Mouse (Mus musculus) heart, adult 2 months (tissue): Measurements from ENCODE around the gene Pdzd11.

Experiments
- CTCF ChIP-seq: fragments of 200-600 bp; IDR thresholded peaks from 2 replicates; pipeline ENCODE4 v1.8.1; 2022; ENCODE audit warnings: antibody characterized with exemption, mild to moderate bottlenecking, moderate library complexity
- POLR2A ChIP-seq: fragments of 200-500 bp; IDR thresholded peaks from 2 replicates; pipeline ENCODE4 v1.6.1; 2011; ENCODE audit warnings: mild to moderate bottlenecking, low read depth, low read length, control low read depth; ENCODE audit not compliant: insufficient read depth

DNA sequence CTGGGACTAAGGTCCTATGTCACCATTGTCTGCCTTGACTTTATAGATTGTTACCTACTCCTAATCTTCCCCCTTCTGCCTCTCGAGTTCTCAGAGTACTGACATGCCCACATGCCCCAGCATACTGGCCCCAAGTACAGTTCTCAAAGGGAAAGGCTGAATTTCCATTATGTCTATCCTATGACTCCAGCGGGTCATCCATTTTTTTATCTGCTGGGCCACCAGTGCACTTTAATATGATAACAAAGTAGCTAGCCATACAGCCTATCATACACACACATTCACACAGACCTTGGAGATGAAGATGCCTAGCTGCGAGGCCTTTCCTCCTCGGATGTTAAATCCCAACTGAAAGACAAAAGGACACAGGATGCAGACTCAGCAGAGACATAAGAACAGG, 2.1 kb downstream of the Pdzd11 start:
- TF ChIP-seq CTCF (no peak), POLR2A (no peak)
